Comparison of ENCODE assay signal across 12 mouse cellular contexts in genomic region chr17:7270506-7270905, GRCm38 (mm10). TPM values are rescaled to one million over a fixed set of nuclear protein-coding genes. Genes with fewer than 3 reads are reported as not detected.
DNase-seq lines count a peak whose midpoint lies in the region; ATAC-seq and TF ChIP-seq lines count a peak whose summit lies in the region.
"Had no signal": no experiment of that assay in that cellular context is flagged by ENCODE, and none has a peak within 500 bp of the region (broad histone marks: within the 10 kb centered on the region; RNA-seq: fewer than 3 reads in every experiment).

No protein-coding gene starts in this region.

- no peaks in the 10 kb centered on the region for H3K36me3 ChIP-seq in heart, embryonic 16.5 days (ENCODE audit: control insufficient read depth, insufficient read depth)
- 0 out of 2 replicates have a peak, but pooled peaks cover 3% of the 10 kb centered on the region for H3K36me3 ChIP-seq in kidney, postnatal 0 days (ENCODE audit: insufficient read depth, low read length)
- H3K36me3 ChIP-seq: stomach, embryonic 15.5 days had no signal

- WGBS in heart, embryonic 16.5 days: 71% methylated on average over 8 of the region's 8 CpGs
- WGBS in kidney, postnatal 0 days: 64% methylated on average over 8 of the region's 8 CpGs
- WGBS in cerebellum, adult 2 months: 90% methylated on average over 8 of the region's 8 CpGs

- peak; percentile 65 for DNase-seq in gastrocnemius, adult 2 months
- no peak for DNase-seq in gastrocnemius, postnatal 36 days
- DNase-seq in gastrocnemius, adult 8-10 months (ENCODE audit: low spot score in 2 of 2): peak; percentile 24 to 29
- DNase-seq in kidney, postnatal 0 days (ENCODE audit: low spot score): no peak
- no peak for DNase-seq in cerebellum, adult 2 months
- no peak for DNase-seq in layer of hippocampus, postnatal 36 days
- no peak for DNase-seq in cerebellum, postnatal 14 days
- DNase-seq: cerebellum, postnatal 25 days; lung, postnatal 10 days had no signal

- H3K4me1 ChIP-seq in heart, embryonic 16.5 days (ENCODE audit: control insufficient read depth, insufficient read depth, low read length): peaks cover 68% of the 10 kb centered on the region
- 0 out of 2 replicates have a peak, but pooled peaks cover 6% of the 10 kb centered on the region for H3K4me1 ChIP-seq in kidney, postnatal 0 days (replicated peaks; ENCODE audit: insufficient read depth, low read length)
- no peaks in the 10 kb centered on the region for H3K4me1 ChIP-seq in cerebellum, adult 2 months (ENCODE audit: control insufficient read depth, insufficient read depth, low read length)

- TF ChIP-seq POLR2A in cerebellum, adult 2 months (IDR thresholded peaks at IDR 0.05; ENCODE audit: borderline replicate concordance, insufficient read depth, low read length): no peak

- intact Hi-C loops in gastrocnemius, adult 2 months (cut with DNase I): loop anchor here (10.0 kb wide), 1 partner anchor 126 kb away; no protein-coding TSS in a partner anchor
- intact Hi-C loops in gastrocnemius, postnatal 36 days (cut with DNase I): no loop called here

- TF ChIP-seq CTCF in gastrocnemius, adult 2 months (IDR thresholded peaks at IDR 0.05): no peak
- no peak for TF ChIP-seq CTCF in kidney, postnatal 0 days (IDR thresholded peaks at IDR 0.05; ENCODE audit: low read depth)
- no peak for TF ChIP-seq CTCF in cerebellum, adult 2 months (IDR thresholded peaks at IDR 0.05; ENCODE audit: borderline replicate concordance, insufficient read depth, low read depth, low read length)

- H3K4me2 ChIP-seq in heart, embryonic 16.5 days (ENCODE audit: low read depth, low read length): no peak overlapping the region
- no peak overlapping the region for H3K4me2 ChIP-seq in kidney, postnatal 0 days (ENCODE audit: low read length)
- H3K4me2 ChIP-seq: limb, embryonic 13.5 days; stomach, embryonic 15.5 days had no signal

- no peaks in the 10 kb centered on the region for H3K9me3 ChIP-seq in heart, embryonic 16.5 days (replicated peaks; ENCODE audit: control insufficient read depth, low read length)
- no peaks in the 10 kb centered on the region for H3K9me3 ChIP-seq in kidney, postnatal 0 days (replicated peaks; ENCODE audit: low read length)
- H3K9me3 ChIP-seq: limb, embryonic 13.5 days; stomach, embryonic 15.5 days had no signal

- peak overlapping the region; percentile 53 for H3K27ac ChIP-seq in gastrocnemius, adult 2 months
- peak overlapping the region; percentile 88 for H3K27ac ChIP-seq in heart, embryonic 16.5 days (ENCODE audit: low read length)
- H3K27ac ChIP-seq in kidney, postnatal 0 days: no peak overlapping the region
- H3K27ac ChIP-seq in cerebellum, adult 2 months (ENCODE audit: insufficient read depth, low read length): no peak overlapping the region

- no peak overlapping the region for H3K4me3 ChIP-seq in gastrocnemius, adult 2 months
- no peak overlapping the region for H3K4me3 ChIP-seq in heart, embryonic 16.5 days (ENCODE audit: low read length)
- no peak overlapping the region for H3K4me3 ChIP-seq in kidney, postnatal 0 days (replicated peaks; ENCODE audit: low read depth, low read length)
- H3K4me3 ChIP-seq in cerebellum, adult 2 months (replicated peaks; ENCODE audit: insufficient read depth, low read depth, low read length): no peak overlapping the region
- H3K4me3 ChIP-seq: limb, embryonic 13.5 days; stomach, embryonic 15.5 days had no signal

- H3K27me3 ChIP-seq in heart, embryonic 16.5 days (ENCODE audit: control insufficient read depth, insufficient read depth, low read length): no peaks in the 10 kb centered on the region
- no peaks in the 10 kb centered on the region for H3K27me3 ChIP-seq in kidney, postnatal 0 days (ENCODE audit: insufficient read depth, low read length)
- no peaks in the 10 kb centered on the region for H3K27me3 ChIP-seq in cerebellum, adult 2 months (ENCODE audit: control insufficient read depth, insufficient read depth, low read length)
- H3K27me3 ChIP-seq: limb, embryonic 13.5 days; stomach, embryonic 15.5 days had no signal

- no peak for ATAC-seq in heart, embryonic 16.5 days (replicated peaks; ENCODE audit: extremely low read depth, insufficient read depth, low FRiP score)
- ATAC-seq in kidney, postnatal 0 days (replicated peaks; ENCODE audit: low FRiP score, low read depth): peak; percentile 63; the same call in 1 of the 2 replicates

- no peak overlapping the region for H3K9ac ChIP-seq in heart, embryonic 16.5 days (ENCODE audit: low read length)
- H3K9ac ChIP-seq in kidney, postnatal 0 days (ENCODE audit: low read depth, low read length): no peak overlapping the region
- H3K9ac ChIP-seq: limb, embryonic 13.5 days; stomach, embryonic 15.5 days had no signal

RNA-seq across cellular contexts. Expression of gene Tcp10a, which starts 53.9 kb away (rescaled TPM):
- not detected for total RNA-seq in gastrocnemius, adult 2 months (2021)
- total RNA-seq in gastrocnemius, postnatal 36 days (2021): not detected
- total RNA-seq in gastrocnemius, adult 8-10 months (2022): under 1 TPM in 1 of 4 experiments, not detected in 3; 0.75 TPM
- not detected in 2 replicates for polyA plus RNA-seq in heart, embryonic 16.5 days (2015; fragmentation: Nextera tagmentation; extraction: Ambion mirVana)
- not detected in 2 replicates for polyA plus RNA-seq in kidney, postnatal 0 days (2015; fragmentation: Nextera tagmentation; extraction: Ambion mirVana)
- 0.05 TPM in 2 replicates for polyA plus RNA-seq in cerebellum, adult 2 months (2012; rRNA removed)
- under 1 TPM in 1 of 2 experiments, not detected in 1; 0.23 TPM for total RNA-seq in layer of hippocampus, postnatal 36 days (2021)
- polyA plus RNA-seq: limb, embryonic 13.5 days; stomach, embryonic 15.5 days had no signal

Comparison
In these comparisons a context has a peak if more than half of its experiments do, and no peak if none do; other contexts are left out.
1. DNase-seq: peak in gastrocnemius, adult 2 months (single experiment) and gastrocnemius, adult 8-10 months (2 of 2); none in gastrocnemius, postnatal 36 days (0 of 2), kidney, postnatal 0 days (single experiment), cerebellum, adult 2 months (0 of 2), layer of hippocampus, postnatal 36 days (0 of 2) and cerebellum, postnatal 14 days (0 of 2).
2. H3K27ac ChIP-seq: peak in gastrocnemius, adult 2 months (single experiment) and heart, embryonic 16.5 days (single experiment); none in kidney, postnatal 0 days (single experiment) and cerebellum, adult 2 months (single experiment).